Mouse (Mus musculus) neural tube, embryonic 12.5 days (tissue): ENCODE data around the gene Grip1. TPM values are rescaled to one million over a fixed set of nuclear protein-coding genes. Genes with fewer than 3 reads are reported as not detected.

ENCODE experiments used
- polyA plus RNA-seq: library from polyadenylated mRNA; unstranded; fragments of >200 nt; fragmentation: Nextera tagmentation; extraction: Ambion mirVana; gene quantifications from 2 replicates; pipeline ENCODE4 v1.2.1, GENCODE M21; 2016

The Grip1 gene
- polyA plus RNA-seq, 1 experiment from 2014 or later: 20.3 TPM

Other genes starting within 250 kb of the Grip1 start
- gene Cand1, start 213.8 kb upstream of the Grip1 start, polyA plus RNA-seq: 89.3 and 113 TPM in 2 replicates